8 mouse cellular contexts compared by ENCODE assay signal in genomic region chr4:80863906-80864305, GRCm38 (mm10). TPM values are rescaled to one million over a fixed set of nuclear protein-coding genes. Genes with fewer than 3 reads are reported as not detected.
"Had no signal": no experiment of that assay in that cellular context is flagged by ENCODE, and none has a peak within 500 bp of the region (broad histone marks: within the 10 kb centered on the region; RNA-seq: fewer than 3 reads in every experiment).

No protein-coding gene starts in this region.

- H3K27ac ChIP-seq: neural tube, embryonic 15.5 days had no signal

- DNase-seq: spleen, adult 18-20 months; thymus, adult 18-20 months; thymus, postnatal 14 days; thymus, postnatal 36 days had no signal

- H3K4me3 ChIP-seq: myocyte had no signal

RNA-seq across cellular contexts. Expression of gene Tyrp1, which starts 30.0 kb away (rescaled TPM):
- total RNA-seq: megakaryocyte, adult 5-6 weeks; megakaryocyte-erythroid progenitor cell, adult 5-6 weeks had no signal

RNA-seq across cellular contexts. Expression of gene Lurap1l, which starts 46.5 kb away (rescaled TPM):
- total RNA-seq: megakaryocyte, adult 5-6 weeks; megakaryocyte-erythroid progenitor cell, adult 5-6 weeks had no signal
